17 mouse cellular contexts compared by ENCODE assay signal in the genomic region with DNA sequence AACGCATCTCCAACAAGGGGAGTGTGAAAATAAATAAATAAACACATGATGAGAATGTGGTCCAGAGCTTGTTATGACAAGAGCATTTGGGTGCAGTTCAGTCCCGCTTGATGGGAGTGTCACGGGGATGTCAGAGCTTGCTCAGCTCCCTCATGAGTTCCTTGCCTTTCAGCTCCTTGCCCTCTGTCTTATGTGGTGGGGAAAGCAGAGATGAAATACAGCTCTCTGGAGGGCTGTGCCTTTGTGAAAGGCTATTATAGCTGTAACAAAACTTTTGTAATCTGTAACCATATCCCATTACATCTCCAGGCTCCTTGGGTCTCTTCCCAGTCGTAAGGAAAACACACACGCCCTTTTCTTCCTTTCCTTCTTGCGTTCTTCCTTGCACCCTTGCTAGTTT.
DNase-seq lines count a peak whose midpoint lies in the region; ATAC-seq and TF ChIP-seq lines count a peak whose summit lies in the region.
"Had no signal": no experiment of that assay in that cellular context is flagged by ENCODE, and none has a peak within 500 bp of the region (broad histone marks: within the 10 kb centered on the region; RNA-seq: fewer than 3 reads in every experiment).

No protein-coding gene starts in this region.

- no peak overlapping the region for H3K4me3 ChIP-seq in lung, adult 2 months (replicated peaks; ENCODE audit: extremely low read depth, low read depth, low read length)
- no peak overlapping the region for H3K4me3 ChIP-seq in limb, embryonic 14.5 days (replicated peaks; ENCODE audit: low read length)
- H3K4me3 ChIP-seq: embryonic facial prominence, embryonic 15.5 days; forebrain, embryonic 15.5 days; heart, embryonic 13.5 days; hindbrain, embryonic 10.5 days; intestine, embryonic 15.5 days; left cerebral cortex, adult 2 months had no signal

- DNase-seq in gastrocnemius, adult 18-20 months (ENCODE audit: low spot score) = peak; percentile 74
- no peak for DNase-seq in gastrocnemius, postnatal 10 days
- peak; percentile 29 for DNase-seq in lung, postnatal 10 days
- DNase-seq in lung, adult 2 months = no peak
- peak; percentile 47 for DNase-seq in gastrocnemius, postnatal 14 days
- peak; percentile 60 for DNase-seq in limb, embryonic 14.5 days (ENCODE audit: low spot score)
- DNase-seq in liver = no peak
- DNase-seq in frontal cortex, adult 2 months (ENCODE audit: extremely low spot score in 1 of 2, low spot score in 1 of 2) = no peak
- DNase-seq: right cerebral cortex, postnatal 14 days; thymus, postnatal 36 days had no signal

- ATAC-seq in limb, embryonic 14.5 days (ENCODE audit: low FRiP score, low read depth) = peak; percentile 51; the same call in 1 of the 2 replicates
- ATAC-seq: forebrain, embryonic 15.5 days; intestine, embryonic 15.5 days had no signal

- H3K4me2 ChIP-seq in limb, embryonic 14.5 days (replicated peaks; ENCODE audit: low read depth, low read length, severe bottlenecking) = no peak overlapping the region
- H3K4me2 ChIP-seq: embryonic facial prominence, embryonic 15.5 days; forebrain, embryonic 15.5 days; heart, embryonic 13.5 days; intestine, embryonic 15.5 days; liver, embryonic 11.5 days had no signal

- intact Hi-C loops in gastrocnemius, postnatal 14 days (cut with DNase I; ENCODE audit: low total_unique reads) = no loop called here

- no peaks in the 10 kb centered on the region for H3K9me3 ChIP-seq in limb, embryonic 14.5 days (ENCODE audit: control insufficient read depth, low read length)
- H3K9me3 ChIP-seq: embryonic facial prominence, embryonic 15.5 days; forebrain, embryonic 15.5 days; heart, embryonic 13.5 days; hindbrain, embryonic 10.5 days; intestine, embryonic 15.5 days had no signal

- no peak overlapping the region for H3K9ac ChIP-seq in limb, embryonic 14.5 days (ENCODE audit: low read depth, low read length, severe bottlenecking)
- H3K9ac ChIP-seq: embryonic facial prominence, embryonic 15.5 days; forebrain, embryonic 15.5 days; heart, embryonic 13.5 days; intestine, embryonic 15.5 days had no signal

- no peaks in the 10 kb centered on the region for H3K27me3 ChIP-seq in limb, embryonic 14.5 days (ENCODE audit: control insufficient read depth, insufficient read depth, low read length)
- H3K27me3 ChIP-seq: embryonic facial prominence, embryonic 15.5 days; forebrain, embryonic 15.5 days; heart, embryonic 13.5 days; intestine, embryonic 15.5 days had no signal

- H3K4me1 ChIP-seq in lung, adult 2 months (ENCODE audit: control insufficient read depth, insufficient read depth, low read length) = no peaks in the 10 kb centered on the region
- H3K4me1 ChIP-seq in limb, embryonic 14.5 days (ENCODE audit: control insufficient read depth, insufficient read depth, low read length) = peaks cover 14% of the 10 kb centered on the region
- H3K4me1 ChIP-seq: forebrain, embryonic 15.5 days; heart, embryonic 13.5 days; intestine, embryonic 15.5 days had no signal

- TF ChIP-seq POLR2A in lung, adult 2 months (IDR thresholded peaks at IDR 0.05; ENCODE audit: borderline replicate concordance, extremely low read depth, low read depth, low read length) = no peak
- no peak for TF ChIP-seq POLR2A in limb, embryonic 14.5 days (IDR thresholded peaks at IDR 0.05; ENCODE audit: borderline replicate concordance, extremely low read depth, insufficient read depth, insufficient read length)

- H3K27ac ChIP-seq in limb, embryonic 14.5 days (replicated peaks; ENCODE audit: low read depth, low read length) = no peak overlapping the region
- H3K27ac ChIP-seq: forebrain, embryonic 15.5 days; heart, embryonic 13.5 days; hindbrain, embryonic 10.5 days; intestine, embryonic 15.5 days; left cerebral cortex, adult 2 months had no signal

- H3K36me3 ChIP-seq in limb, embryonic 14.5 days (ENCODE audit: control insufficient read depth, insufficient read depth, low read length) = no peaks in the 10 kb centered on the region
- H3K36me3 ChIP-seq: embryonic facial prominence, embryonic 15.5 days; forebrain, embryonic 15.5 days; heart, embryonic 13.5 days; hindbrain, embryonic 10.5 days; intestine, embryonic 15.5 days had no signal

- TF ChIP-seq CTCF in lung, adult 2 months (IDR thresholded peaks at IDR 0.05; ENCODE audit: insufficient read depth, low read length) = no peak

- WGBS in lung, adult 2 months = 71% methylated on average over 6 of the region's 6 CpGs
- 51% methylated on average over 6 of the region's 6 CpGs for WGBS in limb, embryonic 14.5 days

Comparison
In these comparisons a context has a peak if more than half of its experiments do, and no peak if none do; other contexts are left out.
1. DNase-seq: peak in gastrocnemius, adult 18-20 months (single experiment), lung, postnatal 10 days (single experiment), gastrocnemius, postnatal 14 days (single experiment) and limb, embryonic 14.5 days (single experiment); none in gastrocnemius, postnatal 10 days (single experiment), lung, adult 2 months (single experiment), liver (single experiment) and frontal cortex, adult 2 months (0 of 2).